ENCODE assay signal across 1 mouse cellular context in the genomic region with DNA sequence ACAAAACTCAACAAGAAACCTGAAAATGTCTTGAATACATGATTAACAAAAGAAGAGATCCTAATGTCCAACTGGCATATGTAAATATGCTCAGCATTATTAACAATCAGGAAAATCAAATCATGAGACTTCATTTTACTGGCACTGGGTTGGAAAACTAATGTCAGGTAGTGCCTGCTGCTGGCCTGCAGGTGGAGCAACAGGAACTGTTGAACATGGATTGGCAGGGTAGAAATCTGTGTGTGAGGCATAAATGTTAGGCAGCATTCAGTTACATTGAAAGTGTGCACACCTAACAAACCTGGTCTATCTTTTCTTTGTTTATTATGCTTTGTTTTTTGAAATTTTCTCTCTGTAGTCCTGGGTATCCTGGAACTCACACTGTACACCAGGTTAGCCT.
A peak's percentile ranks its signal among the peaks of the same experiment; 100 is the strongest.
TF ChIP-seq lines count a peak whose summit lies in the region.

No protein-coding gene starts in this region.

TF ChIP-seq in MEL, 35 proteins besides CTCF, POLR2A, EP300 and RAD21:
- TF ChIP-seq CHD2 (IDR thresholded peaks at IDR 0.05; ENCODE audit: low read length) (no peak), ZC3H11A (IDR thresholded peaks at IDR 0.05; ENCODE audit: low read depth, low read length) (peak; percentile 32), GATA1 (IDR thresholded peaks at IDR 0.05; ENCODE audit: low read depth, low read length) (no peak), SMC3 (IDR thresholded peaks at IDR 0.05; ENCODE audit: low read depth, low read length) (peak; percentile 80)
